Mouse (Mus musculus) stomach, embryonic 14.5 days (tissue): Measurements from ENCODE around the gene Fam131c. TPM values are rescaled to one million over a fixed set of nuclear protein-coding genes. Genes with fewer than 3 reads are reported as not detected.

Experiments
- ATAC-seq: fragments of 200-750 bp; cut with Nextera tagmentation; 2 replicates; pipeline ENCODE4 v1.8.0; 2017; ENCODE audit warnings: low read depth, moderate TSS enrichment; ENCODE audit not compliant: insufficient number of reproducible peaks, insufficient read depth, low FRiP score
- H3K27ac ChIP-seq: fragments of 300-500 bp; sonication (generic); 2 replicates; pipeline ENCODE4 v1.5.1; 2014; ENCODE audit warnings: mild to moderate bottlenecking, low read length, moderate library complexity, mixed read lengths
- H3K27me3 ChIP-seq: fragments of 300-500 bp; sonication (generic); 2 replicates; pipeline ENCODE4 v1.6.1; 2014; ENCODE audit warnings: low read length, control low read depth, mixed read lengths; ENCODE audit not compliant: control insufficient read depth, insufficient read depth
- H3K36me3 ChIP-seq: fragments of 300-500 bp; sonication (generic); 2 replicates; pipeline ENCODE4 v1.6.1; 2014; ENCODE audit warnings: mild to moderate bottlenecking, control low read depth, low read length, moderate library complexity, mixed read lengths; ENCODE audit not compliant: control insufficient read depth, insufficient read depth
- H3K4me1 ChIP-seq: fragments of 300-500 bp; sonication (generic); 2 replicates; pipeline ENCODE4 v1.6.1; 2014; ENCODE audit warnings: low read length, control low read depth, mixed read lengths; ENCODE audit not compliant: control insufficient read depth, insufficient read depth
- H3K4me2 ChIP-seq: fragments of 300-500 bp; sonication (generic); replicated peaks from 2 replicates; pipeline ENCODE4 v1.6.1; 2014; ENCODE audit warnings: low read depth, low read length, control low read depth
- H3K4me3 ChIP-seq: fragments of 300-500 bp; sonication (generic); 2 replicates; pipeline ENCODE4 v1.5.1; 2014; ENCODE audit warnings: low read depth, low read length, control low read depth
- H3K9ac ChIP-seq: fragments of 300-500 bp; sonication (generic); replicated peaks from 2 replicates; pipeline ENCODE4 v1.6.1; 2014; ENCODE audit warnings: low read depth, mild to moderate bottlenecking, control low read depth, low read length, moderate library complexity, mixed read lengths
- H3K9me3 ChIP-seq: fragments of 300-500 bp; sonication (generic); 2 replicates; pipeline ENCODE4 v1.6.1; 2016; ENCODE audit warnings: low read depth, low read length, control low read depth; ENCODE audit not compliant: control insufficient read depth
- WGBS: fragments of 180-500 bp; shearing (Covaris S2); extraction: QIAGEN DNeasy Blood & Tissue Kit; methylation state at CpG from one replicate; pipeline ENCODE4 v1.1.7; 2014; 5-methylcytosine and 5-hydroxymethylcytosine counted together
- polyA plus RNA-seq: library from polyadenylated mRNA; unstranded; fragments of >200 nt; fragmentation: Nextera tagmentation; extraction: Ambion mirVana; gene quantifications from 2 replicates; pipeline ENCODE4 v1.2.1, GENCODE M21; 2014

The Fam131c gene
- polyA plus RNA-seq, 1 experiment from 2014 or later, result 4.3 TPM

- no peak overlapping the region for H3K4me3 ChIP-seq
- no peaks in the 10 kb centered on the region for H3K27me3 ChIP-seq
- no peak overlapping the region for H3K4me2 ChIP-seq
- no peak overlapping the region for H3K27ac ChIP-seq
- H3K4me1 ChIP-seq, result peaks cover 11% of the 10 kb centered on the region; the same call in 1 of the 2 replicates
- no peaks in the 10 kb centered on the region; the same call in 1 of the 2 replicates for H3K36me3 ChIP-seq
- no peak for ATAC-seq
- no peaks in the 10 kb centered on the region for H3K9me3 ChIP-seq
- WGBS, result 80% methylated on average over 7 of the region's 7 CpGs
- H3K9ac ChIP-seq, result no peak overlapping the region
Observed at GRCm38 (mm10) chr4:141332258-141332657, 35.8 kb upstream of the Fam131c start.

DNA sequence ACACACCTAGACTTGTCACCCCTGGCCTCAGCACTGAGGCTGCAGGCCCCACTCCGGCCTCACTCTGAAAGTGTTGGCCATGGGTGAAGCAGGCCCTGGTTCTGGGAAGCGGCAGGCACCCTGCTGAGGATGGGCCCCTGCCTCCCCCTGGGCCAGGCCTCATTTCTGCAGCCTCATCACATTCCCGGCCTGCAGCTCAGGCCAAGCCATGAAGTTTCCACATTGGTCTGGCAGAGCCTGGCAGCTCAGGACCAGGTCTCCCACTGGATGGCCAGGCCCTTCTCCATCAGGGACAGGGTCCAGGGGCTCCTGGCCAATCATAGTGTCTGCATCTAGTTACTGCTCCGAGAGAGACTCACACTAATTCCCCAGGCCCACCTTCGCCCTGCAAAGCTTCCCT, 33.3 kb upstream of the Fam131c start:
- no peak for ATAC-seq
- Histone ChIP-seq H3K4me1 (peaks cover 28% of the 10 kb centered on the region), H3K36me3 (no peaks in the 10 kb centered on the region), H3K9ac (no peak overlapping the region; the same call in 1 of the 2 replicates), H3K4me2 (no peak overlapping the region), H3K9me3 (no peaks in the 10 kb centered on the region), H3K4me3 (no peak overlapping the region), H3K27ac (peak overlapping the region; percentile 27; the same call in 1 of the 2 replicates), H3K27me3 (no peaks in the 10 kb centered on the region)
- 61% methylated on average over 5 of the region's 5 CpGs for WGBS

GRCm38 (mm10) chr4:141335263-141335796, 32.7 kb upstream of the Fam131c start:
- ATAC-seq, result peak; percentile 25; the same call in 1 of the 2 replicates
- Histone ChIP-seq H3K4me2 (no peak overlapping the region), H3K27ac (peak overlapping the region; percentile 27; the same call in 1 of the 2 replicates), H3K4me3 (no peak overlapping the region), H3K4me1 (peaks cover 28% of the 10 kb centered on the region), H3K9ac (no peak overlapping the region), H3K27me3 (no peaks in the 10 kb centered on the region), H3K9me3 (no peaks in the 10 kb centered on the region), H3K36me3 (no peaks in the 10 kb centered on the region)
- 15% methylated on average over 3 of the region's 3 CpGs for WGBS

GRCm38 (mm10) chr4:141336196-141336595, 31.8 kb upstream of the Fam131c start:
- WGBS, result 63% methylated on average over 6 of the region's 6 CpGs
- Histone ChIP-seq H3K4me2 (no peak overlapping the region), H3K9ac (no peak overlapping the region), H3K27ac (peak overlapping the region; percentile 36; the same call in 1 of the 2 replicates), H3K27me3 (no peaks in the 10 kb centered on the region), H3K36me3 (no peaks in the 10 kb centered on the region), H3K9me3 (no peaks in the 10 kb centered on the region), H3K4me3 (no peak overlapping the region), H3K4me1 (peaks cover 28% of the 10 kb centered on the region)
- no peak for ATAC-seq

GRCm38 (mm10) chr4:141337986-141338385, 30.0 kb upstream of the Fam131c start:
- Histone ChIP-seq H3K27ac (peak overlapping the region; percentile 66), H3K4me3 (no peak overlapping the region), H3K9ac (no peak overlapping the region), H3K27me3 (no peaks in the 10 kb centered on the region), H3K4me2 (0 out of 2 replicates have a peak overlapping the region, but pooled peaks have one; percentile 15), H3K4me1 (peaks cover 28% of the 10 kb centered on the region), H3K36me3 (no peaks in the 10 kb centered on the region), H3K9me3 (no peaks in the 10 kb centered on the region)
- WGBS, result 22% methylated on average over 6 of the region's 6 CpGs
- peak; percentile 68 for ATAC-seq

GRCm38 (mm10) chr4:141338853-141339252, 29.2 kb upstream of the Fam131c start:
- no peak overlapping the region for H3K9ac ChIP-seq
- H3K27me3 ChIP-seq, result no peaks in the 10 kb centered on the region
- 0 out of 2 replicates have a peak overlapping the region, but pooled peaks have one; percentile 15 for H3K4me2 ChIP-seq
- H3K36me3 ChIP-seq, result no peaks in the 10 kb centered on the region
- 20% methylated on average over 1 of the region's 1 CpGs for WGBS
- no peak overlapping the region for H3K4me3 ChIP-seq
- H3K9me3 ChIP-seq, result no peaks in the 10 kb centered on the region
- H3K27ac ChIP-seq, result peak overlapping the region; percentile 66; the same call in 1 of the 2 replicates
- ATAC-seq, result peak; percentile 35; the same call in 1 of the 2 replicates
- peaks cover 28% of the 10 kb centered on the region for H3K4me1 ChIP-seq

- 67% methylated on average over 7 of the region's 7 CpGs for WGBS
- no peak for ATAC-seq
- no peak overlapping the region for H3K4me3 ChIP-seq
- peaks cover 17% of the 10 kb centered on the region for H3K4me1 ChIP-seq
- no peak overlapping the region for H3K9ac ChIP-seq
- no peaks in the 10 kb centered on the region for H3K36me3 ChIP-seq
- no peak overlapping the region for H3K4me2 ChIP-seq
- H3K9me3 ChIP-seq, result no peaks in the 10 kb centered on the region
- no peak overlapping the region for H3K27ac ChIP-seq
- no peaks in the 10 kb centered on the region for H3K27me3 ChIP-seq
Observed at GRCm38 (mm10) chr4:141341477-141341876, 26.5 kb upstream of the Fam131c start.

GRCm38 (mm10) chr4:141343515-141343914, 24.5 kb upstream of the Fam131c start:
- 57% methylated on average over 7 of the region's 7 CpGs for WGBS
- H3K27ac ChIP-seq, result no peak overlapping the region
- H3K4me1 ChIP-seq, result peaks cover 12% of the 10 kb centered on the region
- ATAC-seq, result no peak
- H3K4me2 ChIP-seq, result no peak overlapping the region
- no peaks in the 10 kb centered on the region for H3K27me3 ChIP-seq
- H3K9me3 ChIP-seq, result no peaks in the 10 kb centered on the region
- H3K9ac ChIP-seq, result no peak overlapping the region
- H3K4me3 ChIP-seq, result no peak overlapping the region
- no peaks in the 10 kb centered on the region for H3K36me3 ChIP-seq

- Histone ChIP-seq H3K4me3 (no peak overlapping the region), H3K27me3 (no peaks in the 10 kb centered on the region), H3K9me3 (no peaks in the 10 kb centered on the region), H3K9ac (no peak overlapping the region), H3K4me1 (peaks cover 3% of the 10 kb centered on the region; the same call in 1 of the 2 replicates), H3K36me3 (no peaks in the 10 kb centered on the region), H3K27ac (no peak overlapping the region), H3K4me2 (no peak overlapping the region)
- ATAC-seq, result no peak
- 81% methylated on average over 12 of the region's 12 CpGs for WGBS
Observed at GRCm38 (mm10) chr4:141345219-141345618, 22.8 kb upstream of the Fam131c start.
